Mouse (Mus musculus) kidney, adult 2 months (tissue): ENCODE measurements around the gene Trub2. TPM values are rescaled to one million over a fixed set of nuclear protein-coding genes. Genes with fewer than 3 reads are reported as not detected.

Experiments
- DNase-seq: peaks from one replicate; pipeline ENCODE4 v3.0.0; 2021
- H3K27ac ChIP-seq: fragments of 200-500 bp; 2 replicates; pipeline ENCODE4 v1.5.1; 2012; ENCODE audit warnings: low read depth, low read length, control low read depth, inconsistent platforms; ENCODE audit not compliant: insufficient read depth
- H3K27me3 ChIP-seq: fragments of 200-500 bp; replicated peaks from 2 replicates; pipeline ENCODE4 v1.6.1; 2012; ENCODE audit warnings: mild to moderate bottlenecking, moderate library complexity, low read length, inconsistent platforms; ENCODE audit not compliant: control insufficient read depth, insufficient read depth
- H3K36me3 ChIP-seq: fragments of 200-500 bp; 2 replicates; pipeline ENCODE4 v1.6.1; 2012; ENCODE audit warnings: mild to moderate bottlenecking, moderate library complexity, low read length, inconsistent platforms; ENCODE audit not compliant: control insufficient read depth, insufficient read depth
- H3K4me1 ChIP-seq: fragments of 200-500 bp; 2 replicates; pipeline ENCODE4 v1.6.1; 2011; ENCODE audit warnings: low read length; ENCODE audit not compliant: control insufficient read depth, insufficient read depth
- H3K4me3 ChIP-seq: fragments of 200-500 bp; 2 replicates; pipeline ENCODE4 v1.5.1; 2011; ENCODE audit warnings: mild to moderate bottlenecking, low read depth, low read length, control low read depth; ENCODE audit not compliant: insufficient read depth
- CTCF ChIP-seq: fragments of 200-500 bp; conservative IDR thresholded peaks from 2 replicates; pipeline ENCODE4 v1.5.1; 2011; ENCODE audit warnings: low read depth, mild to moderate bottlenecking, control low read depth, low read length, moderate library complexity, mixed read lengths; ENCODE audit not compliant: insufficient read depth, insufficient read length
- POLR2A ChIP-seq: fragments of 200-500 bp; IDR thresholded peaks from one replicate; pipeline ENCODE4 v1.6.1; 2011; ENCODE audit warnings: low read depth, low read length, control low read depth
- WGBS: fragments of 180-500 bp; shearing (Covaris S2); methylation state at CpG from one replicate; pipeline ENCODE4 v1.1.7; 2018; 5-methylcytosine and 5-hydroxymethylcytosine counted together
- polyA plus RNA-seq: library from polyadenylated mRNA; depleted of rRNA; stranded (reverse); fragments of >200 nt; gene quantifications from 2 replicates; pipeline ENCODE4 v1.2.3, GENCODE M21; 2012; rRNA removed

The Trub2 gene
- polyA plus RNA-seq, 1 experiment: 32.7 TPM

DNA sequence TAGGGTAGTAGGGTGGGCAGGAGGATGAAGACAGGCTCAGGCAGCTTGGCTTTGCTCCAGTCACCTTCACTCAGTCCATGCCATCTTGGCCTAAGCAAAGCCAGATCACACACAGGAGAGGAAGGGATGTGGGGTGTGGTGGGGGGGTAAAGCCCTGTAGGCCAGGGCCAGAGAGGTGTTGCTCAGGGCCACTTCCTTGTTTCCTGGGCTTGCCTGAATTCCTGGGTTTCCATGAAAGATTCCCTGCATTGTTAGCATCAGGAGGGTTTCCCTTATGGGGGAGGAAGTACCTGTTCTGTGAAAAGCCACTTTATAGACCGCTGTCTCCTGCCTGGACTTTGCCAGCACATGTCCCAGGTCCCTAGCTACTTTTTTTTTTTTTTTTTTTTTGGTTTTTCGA, 74.8 kb downstream of the Trub2 start:
- WGBS: 95% methylated on average over 1 of the region's 2 CpGs
- no peak for TF ChIP-seq POLR2A
- TF ChIP-seq CTCF: no peak
- DNase-seq: no peak
- Histone ChIP-seq H3K4me1 (0 out of 2 replicates have a peak, but pooled peaks cover 2% of the 10 kb centered on the region), H3K4me3 (no peak overlapping the region), H3K36me3 (no peaks in the 10 kb centered on the region), H3K27ac (no peak overlapping the region), H3K27me3 (no peaks in the 10 kb centered on the region)

DNA sequence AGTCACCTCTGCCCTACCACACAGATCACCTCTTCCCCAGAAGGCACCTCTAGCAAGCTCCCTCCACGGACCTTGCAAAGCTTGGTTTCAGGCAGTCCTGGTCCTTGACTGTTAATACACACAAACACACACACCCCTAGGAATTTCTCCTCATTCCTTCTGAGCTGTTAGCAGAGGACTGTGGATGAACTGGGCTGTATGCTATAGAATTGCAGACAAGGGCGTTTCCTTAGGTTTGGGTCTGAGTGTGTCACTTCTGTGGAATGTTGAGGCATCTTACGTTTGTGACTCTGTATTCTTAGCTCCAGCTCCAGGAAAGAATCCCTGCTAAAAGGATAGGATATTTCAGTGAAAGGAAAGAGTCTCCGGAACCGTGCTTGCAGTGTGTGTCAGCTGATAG, 76.4 kb downstream of the Trub2 start:
- no peak for DNase-seq
- H3K27ac ChIP-seq: no peak overlapping the region
- H3K27me3 ChIP-seq: no peaks in the 10 kb centered on the region
- H3K36me3 ChIP-seq: no peaks in the 10 kb centered on the region
- TF ChIP-seq CTCF (no peak), POLR2A (no peak)
- 0 out of 2 replicates have a peak, but pooled peaks cover 2% of the 10 kb centered on the region for H3K4me1 ChIP-seq
- 82% methylated on average over 5 of the region's 5 CpGs for WGBS
- H3K4me3 ChIP-seq: no peak overlapping the region

Other genes with a start within 250 kb of the Trub2 start
- 38.9 and 41.7 TPM in 2 replicates for gene Rapgef1, start 168.8 kb downstream of the Trub2 start, polyA plus RNA-seq
- 6.1 and 9.4 TPM in 2 replicates for gene Gm13420, start 36.8 kb downstream of the Trub2 start, polyA plus RNA-seq
- not detected in 2 replicates for gene Gm13547, start 29.2 kb downstream of the Trub2 start, polyA plus RNA-seq
- gene Coq4, start 1.0 kb downstream of the Trub2 start, polyA plus RNA-seq: 87.5 and 111 TPM in 2 replicates
- gene Slc27a4, start 14.1 kb upstream of the Trub2 start, polyA plus RNA-seq: 49.7 and 56.2 TPM in 2 replicates
- 43.9 and 48.1 TPM in 2 replicates for gene Urm1, start 31.6 kb upstream of the Trub2 start, polyA plus RNA-seq
- gene Cercam, start 80.7 kb upstream of the Trub2 start, polyA plus RNA-seq: 2.3 and 3.3 TPM in 2 replicates
- 17.6 and 21.5 TPM in 2 replicates for gene Odf2, start 100.7 kb upstream of the Trub2 start, polyA plus RNA-seq
- gene Gle1, start 146.9 kb upstream of the Trub2 start, polyA plus RNA-seq: 21.1 and 25.4 TPM in 2 replicates
- gene Sptan1, start 177.1 kb upstream of the Trub2 start, polyA plus RNA-seq: 237 and 250 TPM in 2 replicates